Mouse (Mus musculus): ENCODE data around the gene Tatdn2.

The Tatdn2 gene

DNA sequence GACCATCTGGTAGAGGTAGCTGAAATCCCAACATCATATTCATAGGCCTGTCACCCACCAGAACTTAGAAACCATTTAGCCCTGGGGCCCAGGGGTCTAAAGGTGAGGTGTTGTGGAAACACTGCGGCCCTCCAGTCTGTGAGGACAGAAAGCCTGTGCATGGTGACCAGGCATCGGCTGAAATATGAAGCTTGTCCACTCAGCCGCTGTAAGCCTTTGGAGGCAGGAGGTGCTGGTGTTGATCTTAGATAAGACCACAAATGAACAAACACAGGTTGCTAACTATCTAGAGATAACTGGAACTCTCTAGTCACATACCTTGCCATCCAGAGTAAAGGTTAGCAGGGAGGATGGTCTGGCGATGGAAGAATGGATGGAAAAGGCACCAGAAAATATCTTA lies 24.2 kb downstream of the Tatdn2 start:
- CTCF ChIA-PET, result no interaction called here
- POLR2A ChIA-PET, result interaction anchor here in 2 of 4 experiments (1.0 to 1.6 kb wide), 4 partner anchors 13 to 23 kb away, joined by 3 to 5 read pairs (median 5); partner anchors contain the start of gene Sec13 (in 1 of the 2)

DNA sequence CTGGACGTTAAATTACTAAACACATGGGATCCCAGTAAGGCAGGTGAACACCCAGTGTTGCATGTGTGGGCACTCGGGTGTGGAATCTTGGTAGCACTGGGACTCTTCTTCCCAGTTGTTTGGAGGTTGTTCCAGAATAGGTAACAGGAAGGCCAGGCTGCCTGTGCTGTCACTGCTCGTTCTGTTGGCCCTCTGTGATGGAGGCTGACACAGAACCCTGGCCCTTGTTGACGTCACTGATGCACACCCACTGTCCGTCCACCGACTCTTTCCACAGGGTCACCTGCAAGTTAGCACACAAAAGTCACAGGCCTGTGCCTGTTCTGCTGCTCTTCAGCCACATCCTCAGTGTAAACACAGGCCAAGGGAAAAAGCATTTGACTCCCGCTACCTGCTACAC lies 31.3 kb downstream of the Tatdn2 start:
- ChIA-PET CTCF (no interaction called here), POLR2A (interaction anchor here in 2 of 4 experiments (0.5 to 4.6 kb wide), 9 partner anchors 8 to 532 kb away, joined by 3 to 19 read pairs (median 4); partner anchors contain the start of genes Sec13 (in 2 of the 2) and Ghrl (in 1 of the 2))

DNA sequence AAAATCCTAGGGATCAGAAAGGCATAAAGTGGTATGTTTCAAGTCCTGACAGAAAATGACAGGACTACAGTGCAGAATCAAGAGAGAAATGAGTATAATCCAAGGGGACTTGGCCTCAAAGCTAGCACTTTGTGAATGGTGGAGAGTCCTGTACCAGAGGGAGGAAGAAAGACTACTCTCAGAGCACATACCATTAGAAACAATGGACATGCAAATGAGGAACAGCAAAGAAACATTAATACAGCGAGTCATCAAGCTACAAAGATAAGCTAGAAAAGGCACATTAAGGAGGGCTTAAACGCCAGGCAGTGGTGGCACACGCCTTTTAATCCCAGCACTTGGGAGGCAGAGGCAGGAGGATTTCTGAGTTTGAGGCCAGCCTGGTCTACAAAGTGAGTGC lies 34.4 kb downstream of the Tatdn2 start:
- CTCF ChIA-PET, result no interaction called here
- POLR2A ChIA-PET, result interaction anchor here in 2 of 4 experiments (0.6 to 2.9 kb wide), 3 partner anchors 9 to 34 kb away, joined by 3 to 11 read pairs (median 3); partner anchors contain the start of genes Sec13 (in 1 of the 2) and Tatdn2 (in 1 of the 2)

DNA sequence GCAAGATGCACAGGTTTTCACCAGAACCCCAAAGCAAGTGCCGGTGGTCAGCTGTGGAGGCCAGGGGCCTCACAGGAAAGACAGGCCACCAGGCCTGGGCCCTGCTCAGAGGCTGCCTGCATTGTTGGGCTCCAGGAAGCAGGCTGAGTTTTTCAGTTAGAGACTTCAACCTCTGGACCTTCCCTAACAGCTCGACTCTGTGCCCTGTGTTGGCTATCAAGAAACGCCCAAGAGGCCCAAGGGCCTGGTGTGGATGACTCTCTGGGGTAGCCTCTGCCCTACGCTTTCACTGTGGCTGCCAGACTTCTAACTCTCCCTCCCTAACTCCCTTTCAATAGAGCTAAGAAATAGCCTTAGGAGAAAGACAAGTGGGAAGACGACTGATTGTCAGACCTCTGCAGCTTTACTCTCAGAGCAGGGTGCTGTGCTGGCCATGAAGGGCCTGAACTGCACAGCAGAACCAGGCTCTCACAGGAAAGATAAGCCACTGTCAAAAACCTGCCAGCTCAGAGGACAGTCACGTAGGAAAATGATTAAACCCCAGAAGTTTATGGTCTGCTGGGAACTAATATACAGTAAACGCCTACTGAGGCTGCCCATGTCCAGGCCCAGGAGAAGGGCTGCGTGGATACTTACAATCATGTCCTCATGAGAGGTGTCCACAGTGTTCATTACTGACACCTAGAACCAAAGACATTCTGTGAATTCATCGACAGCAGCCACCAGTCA lies 40.6 kb downstream of the Tatdn2 start:
- POLR2A ChIA-PET, result interaction anchor here in 2 of 4 experiments (0.9 to 2.6 kb wide), 7 partner anchors 11 to 99 kb away, joined by 3 to 10 read pairs (median 4); partner anchors contain the start of genes Irak2 (in 1 of the 2) and Tatdn2 (in 1 of the 2)
- CTCF ChIA-PET, result no interaction called here

DNA sequence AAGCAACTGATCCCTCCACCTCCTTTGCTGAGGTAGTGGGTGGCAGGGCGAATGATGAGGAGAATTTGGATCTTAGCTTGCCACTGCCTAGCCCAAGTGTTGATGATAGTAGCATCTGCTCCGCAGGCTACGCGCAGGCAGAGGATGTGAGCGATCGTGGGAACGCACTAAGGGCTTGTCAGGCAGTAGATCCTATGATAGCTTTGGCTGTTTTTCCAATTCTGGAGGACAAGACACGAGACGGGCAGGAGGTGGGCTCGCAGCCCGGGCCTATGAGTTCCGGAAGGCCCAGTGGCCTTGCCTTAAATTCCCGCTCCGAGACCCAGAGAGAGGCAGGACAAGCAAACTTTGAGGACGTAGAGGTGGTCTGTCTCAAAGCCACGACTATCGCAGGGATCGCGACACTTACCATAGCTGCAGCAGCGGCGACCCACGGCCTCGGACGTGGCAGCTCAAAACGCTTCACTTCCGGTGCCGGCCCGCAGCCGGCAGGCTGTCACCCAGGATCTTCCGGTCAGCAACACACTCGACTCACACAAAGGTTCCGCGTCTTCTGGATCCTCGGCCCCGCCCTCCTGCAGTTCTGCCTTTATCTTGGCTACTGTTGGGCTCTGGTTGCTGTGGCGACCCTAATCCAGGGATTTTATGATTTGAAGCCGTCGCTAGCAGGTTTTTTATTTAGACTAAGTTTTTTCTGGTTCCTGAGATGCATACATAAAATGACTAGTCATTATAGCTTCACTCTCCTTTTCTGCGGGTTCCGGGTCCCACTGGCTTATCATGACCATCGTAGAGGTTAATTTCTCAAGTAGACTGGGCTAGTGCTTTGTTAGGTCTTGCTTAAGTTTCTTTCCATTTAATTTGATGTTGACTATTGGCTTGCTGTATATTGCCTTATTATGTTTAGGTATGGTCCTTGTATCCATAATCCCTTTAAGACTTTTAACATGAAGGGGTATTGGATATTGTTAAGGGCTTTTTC lies 43.7 kb downstream of the Tatdn2 start, which contains the start of gene Sec13:
Gene Sec13, minus strand, starts transcription at position 508 of the 982 bp plus-strand sequence.
- ChIA-PET POLR2A (interaction anchor here in 3 of 4 experiments (0.7 to 3.6 kb wide), 46 partner anchors 8 to 1862 kb away, joined by 3 to 25 read pairs (median 4); partner anchors contain the start of genes Tatdn2 (in 3 of the 3), Fancd2os (in 1 of the 3), Ghrl (in 1 of the 3) and Irak2 (in 1 of the 3)), CTCF (interaction anchor here in 1 of 4 experiments (1.7 kb wide), 1 partner anchor 102 kb away, joined by 4 read pairs; the partner anchor contains the start of gene Irak2)

DNA sequence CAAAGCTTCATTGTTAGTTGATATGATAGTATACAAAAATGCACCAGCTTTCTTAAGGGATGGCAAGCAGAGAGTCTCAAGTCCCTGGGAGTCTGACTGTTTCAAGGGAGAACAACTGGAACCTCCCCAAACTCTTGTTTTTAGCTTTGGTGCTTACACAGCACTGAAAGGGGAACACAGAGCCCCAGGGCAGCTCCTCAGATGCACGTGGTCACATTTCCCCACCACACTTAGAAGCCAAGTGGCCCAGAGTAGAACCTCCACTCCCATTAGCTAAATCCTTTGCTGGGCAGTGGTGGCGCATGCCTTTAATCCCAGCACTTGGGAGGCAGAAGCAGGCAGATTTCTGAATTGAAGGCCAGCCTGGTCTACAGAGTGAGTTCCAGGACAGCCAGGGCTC lies 44.6 kb downstream of the Tatdn2 start:
- ChIA-PET POLR2A (interaction anchor here in 2 of 4 experiments (1.4 to 3.6 kb wide), 8 partner anchors 9 to 246 kb away, joined by 3 to 25 read pairs (median 6); partner anchors contain the start of gene Tatdn2 (in 2 of the 2)), CTCF (no interaction called here)

DNA sequence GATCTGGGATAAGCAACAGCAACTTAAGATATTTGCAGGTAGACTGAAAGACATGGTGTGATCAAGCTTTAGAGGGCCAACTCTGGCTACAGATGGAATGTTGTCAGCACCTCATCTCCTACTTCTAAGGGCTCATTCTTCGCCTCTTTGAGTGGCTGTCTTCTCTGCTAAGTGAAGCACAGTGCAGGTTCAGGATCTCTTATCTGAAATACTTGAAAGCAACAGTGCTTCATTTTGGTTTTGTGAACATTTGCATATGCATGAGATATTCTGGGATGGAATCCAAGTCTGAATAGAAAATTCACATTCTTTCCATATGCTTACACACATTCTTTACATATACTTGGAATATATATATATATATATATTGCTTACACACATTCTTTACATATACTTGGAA lies 45.5 kb downstream of the Tatdn2 start:
- ChIA-PET POLR2A (interaction anchor here in 1 of 4 experiments (3.6 kb wide), 1 partner anchor 46 kb away, joined by 25 read pairs; the partner anchor contains the start of gene Tatdn2), CTCF (no interaction called here)

DNA sequence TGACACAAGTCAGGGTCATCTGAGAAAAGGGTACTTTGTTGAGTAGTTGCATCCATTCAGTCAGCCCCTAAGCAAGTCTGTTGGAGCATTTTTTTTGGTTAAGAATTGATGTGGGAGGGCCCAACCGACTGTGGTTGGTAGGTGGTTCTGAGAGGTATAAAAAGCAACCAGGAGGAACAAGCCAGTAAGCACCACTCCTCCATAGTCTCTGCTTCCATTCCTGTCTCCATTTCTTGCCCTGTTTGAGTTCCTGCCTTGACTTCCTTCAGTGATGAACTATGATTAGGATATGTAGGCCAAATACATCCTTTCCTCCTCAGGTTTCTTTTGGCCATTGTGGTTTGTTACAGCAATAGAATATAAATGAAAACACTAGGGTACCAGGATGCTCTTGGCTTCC lies 46.3 kb downstream of the Tatdn2 start:
- ChIA-PET CTCF (no interaction called here), POLR2A (no interaction called here)

DNA sequence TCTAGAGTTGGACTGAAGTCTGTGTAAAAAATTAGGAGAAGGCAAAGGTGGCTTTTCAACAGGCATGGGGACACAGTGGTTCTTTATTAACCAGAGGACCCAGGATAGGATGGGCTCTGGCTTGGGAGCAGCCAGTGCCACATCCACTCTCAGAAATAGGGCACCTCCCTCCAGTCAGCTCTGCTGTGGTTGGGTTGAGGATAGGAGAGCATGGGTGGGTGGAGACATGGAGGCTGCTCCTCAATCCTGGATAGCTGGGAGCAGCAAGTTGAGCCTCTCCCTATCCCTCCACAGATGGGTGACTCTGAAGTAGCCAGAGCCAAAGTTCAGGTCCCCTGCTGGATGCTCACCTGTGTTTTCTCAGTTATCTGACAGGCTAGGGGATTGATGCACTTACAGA lies 48.3 kb downstream of the Tatdn2 start:
- POLR2A ChIA-PET, result no interaction called here
- CTCF ChIA-PET, result no interaction called here

DNA sequence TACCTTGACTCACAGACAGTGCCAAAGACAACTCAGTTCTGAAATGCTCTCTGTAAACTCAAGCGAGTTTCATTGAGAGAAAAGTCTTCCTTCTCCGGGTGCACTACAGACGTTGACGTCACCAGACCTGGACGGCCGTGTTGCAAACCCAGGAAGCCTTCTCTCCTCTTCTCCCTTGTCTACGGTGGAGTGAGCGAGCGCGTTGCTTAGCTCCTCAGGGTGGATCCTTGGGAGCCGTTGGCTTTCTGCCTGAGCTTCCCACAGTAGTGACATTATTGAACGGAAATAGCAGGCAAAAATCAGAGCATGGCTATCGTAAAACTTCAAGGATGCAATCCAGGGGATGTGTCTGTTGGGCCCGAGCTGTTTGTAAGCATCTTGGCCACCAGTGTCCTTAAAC lies 50.4 kb downstream of the Tatdn2 start:
- POLR2A ChIA-PET, result interaction anchor here in 2 of 4 experiments (1.0 to 1.6 kb wide), 2 partner anchors 11 to 31 kb away, joined by 3 to 4 read pairs; no protein-coding TSS in a partner anchor
- CTCF ChIA-PET, result no interaction called here

DNA sequence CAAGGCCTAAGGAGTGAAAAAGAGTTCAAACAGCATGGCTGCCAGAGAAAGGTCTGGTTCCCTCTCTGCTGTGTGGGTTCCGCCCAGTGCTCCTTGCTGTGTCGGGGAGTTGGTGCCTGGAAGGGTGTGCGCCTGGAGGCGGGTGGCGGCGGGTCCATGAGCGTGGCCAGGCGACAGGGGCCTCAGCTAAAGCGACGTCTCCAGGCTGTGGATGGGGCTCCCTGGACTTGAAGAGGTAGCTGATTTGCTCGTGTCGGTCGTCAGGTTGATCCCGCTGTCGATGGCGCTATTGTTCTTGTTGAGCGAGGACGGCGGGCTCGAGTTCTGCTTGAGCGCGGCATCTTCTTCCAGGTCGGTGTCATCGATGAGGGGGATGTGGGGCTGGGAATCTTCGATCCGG lies 51.5 kb downstream of the Tatdn2 start:
- ChIA-PET POLR2A (interaction anchor here in 2 of 4 experiments (1.0 to 1.6 kb wide), 3 partner anchors 9 to 32 kb away, joined by 3 to 6 read pairs (median 4); no protein-coding TSS in a partner anchor), CTCF (interaction anchor here in 1 of 4 experiments (0.5 kb wide), 1 partner anchor 310 kb away, joined by 3 read pairs; no protein-coding TSS in a partner anchor)

DNA sequence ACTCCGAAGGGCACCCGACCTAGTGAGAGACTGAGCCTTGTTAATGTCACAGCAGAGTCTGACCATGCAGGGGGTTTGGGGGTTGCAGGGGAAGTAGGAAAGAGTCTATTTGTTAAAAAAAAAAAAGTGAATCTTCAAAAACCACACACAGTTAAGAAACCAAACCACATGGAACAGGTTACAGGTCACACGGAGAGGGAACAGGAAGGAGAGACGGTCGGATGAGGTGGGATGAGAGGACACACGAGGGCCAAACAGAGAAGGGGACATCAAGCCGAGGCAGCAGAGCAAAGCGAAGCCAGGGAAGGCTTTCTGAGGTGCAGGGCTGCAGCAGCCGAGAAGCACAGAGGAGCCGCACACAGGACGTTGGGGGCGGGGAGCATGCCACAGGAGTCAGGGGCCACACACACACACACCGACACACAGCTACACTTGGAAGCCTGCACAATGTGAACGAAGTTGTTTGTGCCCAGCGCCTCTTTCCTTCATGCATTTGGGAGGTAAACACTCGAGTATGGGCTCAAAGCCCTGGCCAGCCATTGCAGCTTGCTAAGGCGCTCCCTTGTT lies 52.4 kb downstream of the Tatdn2 start:
- POLR2A ChIA-PET, result interaction anchor here in 2 of 4 experiments (1.0 to 1.2 kb wide), 2 partner anchors 9 to 22 kb away, joined by 3 to 6 read pairs; no protein-coding TSS in a partner anchor
- CTCF ChIA-PET, result interaction anchor here in 1 of 4 experiments (1.4 kb wide), 1 partner anchor 12 kb away, joined by 4 read pairs; no protein-coding TSS in a partner anchor
